Mouse (Mus musculus): ENCODE data around the gene U2af2.

- TF ChIP-seq CTCF (IDR thresholded peaks at IDR 0.05; ENCODE audit: extremely low read depth, insufficient read length, insufficient replicate concordance, low read depth, low read length) (no peak), POLR2A (IDR thresholded peaks at IDR 0.05; ENCODE audit: low read depth, low read length) (no peak)
These were observed 40.6 kb downstream of the U2af2 start for GRCm38 (mm10) chr7:5102564-5102963.

Data from small intestine, adult 2 months (tissue).